Mouse (Mus musculus): ENCODE measurements around the gene Tbcd.

DNA sequence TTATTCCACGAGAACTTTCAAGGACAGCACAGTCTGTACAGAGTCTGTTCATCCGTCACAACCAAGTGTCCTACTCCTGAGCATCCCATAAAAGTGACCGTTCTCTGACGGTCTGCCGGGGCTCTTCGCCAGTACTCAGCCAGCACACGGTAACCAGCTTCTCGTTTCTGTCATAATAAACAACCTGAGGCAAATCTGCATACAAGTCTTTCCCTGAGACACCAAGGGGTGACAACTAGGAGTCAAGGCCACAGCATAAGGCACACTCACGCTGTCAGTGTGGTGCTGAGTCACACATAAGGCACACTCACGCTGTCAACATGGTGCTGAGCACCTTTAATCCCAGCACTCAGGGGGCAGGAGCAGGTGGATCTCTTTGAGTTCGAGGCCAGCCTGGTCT lies 198.9 kb downstream of the Tbcd start:
- TF ChIP-seq POLR2A (IDR thresholded peaks at IDR 0.05; ENCODE audit: low read depth, low read length) (no peak), CTCF (conservative IDR thresholded peaks at IDR 0.05 in 1 of 2, IDR thresholded peaks at IDR 0.05 in 1 of 2; ENCODE audit: low read depth in 2 of 2, low read length in 2 of 2) (no peak), EP300 (IDR thresholded peaks at IDR 0.05; ENCODE audit: low read length) (no peak), CHD2 (IDR thresholded peaks at IDR 0.05; ENCODE audit: low read length) (no peak)

All from CH12.LX (cell line).